Mouse (Mus musculus) testis, adult 2 months (tissue): Measurements from ENCODE around the gene Cfap43.

Experiments
- CTCF ChIP-seq: fragments of 200-500 bp; IDR thresholded peaks from 2 replicates; pipeline ENCODE4 v1.5.1; 2012; ENCODE audit warnings: low read depth, mild to moderate bottlenecking, inconsistent platforms, low read length, moderate library complexity; ENCODE audit not compliant: control insufficient read depth, insufficient read depth, insufficient replicate concordance
- POLR2A ChIP-seq: fragments of 200-500 bp; IDR thresholded peaks from 2 replicates; pipeline ENCODE4 v1.6.1; 2012; ENCODE audit warnings: low read depth, mild to moderate bottlenecking, inconsistent platforms, low read length, moderate library complexity; ENCODE audit not compliant: control insufficient read depth

- TF ChIP-seq CTCF (no peak), POLR2A (no peak)
These were observed 36.2 kb downstream of the Cfap43 start for GRCm38 (mm10) chr19:47882882-47883254.
